ENCODE assay signal across 8 mouse cellular contexts in genomic region chr10:44268145-44268860, GRCm38 (mm10). TPM values are rescaled to one million over a fixed set of nuclear protein-coding genes. Genes with fewer than 3 reads are reported as not detected.
DNase-seq lines count a peak whose midpoint lies in the region; ATAC-seq lines count a peak whose summit lies in the region.

Atg5 (plus strand) TSS chr10:44268358.

- H3K4me3 ChIP-seq in hindbrain, embryonic 11.5 days (ENCODE audit: low read depth, low read length): peak within 1 kb of the TSS; percentile 80

- H3K4me2 ChIP-seq in hindbrain, embryonic 11.5 days (replicated peaks; ENCODE audit: low read depth, low read length): peak within 1 kb of the TSS; percentile 53

- H3K27me3 ChIP-seq in hindbrain, embryonic 11.5 days (ENCODE audit: control insufficient read depth, insufficient read depth, low read length): no peaks in the 10 kb centered on the region

- no peaks in the 10 kb centered on the region for H3K36me3 ChIP-seq in hindbrain, embryonic 11.5 days (ENCODE audit: control insufficient read depth, insufficient read depth, low read length)

- peak within 1 kb of the TSS; percentile 91 for H3K27ac ChIP-seq in hindbrain, embryonic 11.5 days (ENCODE audit: low read depth, low read length)

- no peaks in the 10 kb centered on the region for H3K4me1 ChIP-seq in hindbrain, embryonic 11.5 days (replicated peaks; ENCODE audit: control insufficient read depth, insufficient read depth, low read length)

- ATAC-seq in hindbrain, embryonic 11.5 days (ENCODE audit: low FRiP score): peak; percentile 98

- peak; percentile 99 for DNase-seq in Muller cell, postnatal 12 days (ENCODE audit: inconsistent ontology term)
- peak; percentile 98 for DNase-seq in cerebellum, adult 9-11 months
- peak; percentile 97 to 99 for DNase-seq in frontal cortex, adult 2 months (ENCODE audit: extremely low spot score in 1 of 2, low spot score in 1 of 2)
- peak; percentile 100 for DNase-seq in hindbrain, embryonic 11.5 days (ENCODE audit: low spot score)
- DNase-seq in layer of hippocampus, postnatal 10 days (ENCODE audit: low spot score in 2 of 2): peak; percentile 99
- peak; percentile 100 for DNase-seq in lung, postnatal 10 days
- peak; percentile 99 for DNase-seq in ovary, postnatal 36 days (ENCODE audit: low spot score)
- DNase-seq in thymus, postnatal 25 days: peak; percentile 97

- H3K9me3 ChIP-seq in hindbrain, embryonic 11.5 days (ENCODE audit: control insufficient read depth, low read length): no peaks in the 10 kb centered on the region

- H3K9ac ChIP-seq in hindbrain, embryonic 11.5 days (ENCODE audit: low read depth, low read length): peak within 1 kb of the TSS; percentile 90

- WGBS in hindbrain, embryonic 11.5 days: under 1% methylated on average over 63 of the region's 63 CpGs

RNA-seq across cellular contexts. Expression of gene Atg5, which starts in this region (rescaled TPM):
- polyA plus RNA-seq in frontal cortex, adult 2 months (2012; rRNA removed): 19.0 and 19.3 TPM in 2 replicates
- 58.7 and 61.6 TPM in 2 replicates for polyA plus RNA-seq in hindbrain, embryonic 11.5 days (2014; fragmentation: Nextera tagmentation; extraction: Ambion mirVana)
- total RNA-seq in layer of hippocampus, postnatal 10 days (2021): 10 to 100 TPM; 21.4 to 23.2 TPM

Comparison
In these comparisons a context has a peak if more than half of its experiments do, and no peak if none do; other contexts are left out.
1. Peak in every context shown above with its lines: DNase-seq, ATAC-seq, H3K4me3 ChIP-seq and H3K27ac ChIP-seq.